Mouse (Mus musculus) heart, embryonic 13.5 days (tissue): ENCODE measurements at regions not wholly inside any gene's neighbourhood (a gene's known extent, or its start where the extent isn't known, plus 50 kb on each side); places are given as distances from the start of the nearest gene placed in this dataset.

Source experiments
- ATAC-seq: fragments of 200-750 bp; cut with Nextera tagmentation; 2 replicates; pipeline ENCODE4 v1.8.0; 2017; ENCODE audit warnings: moderate TSS enrichment; ENCODE audit not compliant: insufficient number of reproducible peaks, low FRiP score, low TSS enrichment; ENCODE audit errors: extremely low read depth
- H3K27ac ChIP-seq: fragments of 300-500 bp; sonication (generic); replicated peaks from 2 replicates; pipeline ENCODE4 v1.5.1; 2015; ENCODE audit warnings: moderate library complexity, mild to moderate bottlenecking, inconsistent platforms
- H3K27me3 ChIP-seq: fragments of 300-500 bp; sonication (generic); replicated peaks from 2 replicates; pipeline ENCODE4 v1.6.1; 2015; ENCODE audit warnings: mild to moderate bottlenecking, inconsistent platforms
- H3K36me3 ChIP-seq: fragments of 300-500 bp; sonication (generic); 2 replicates; pipeline ENCODE4 v1.6.1; 2015; ENCODE audit warnings: mild to moderate bottlenecking, inconsistent platforms
- H3K4me1 ChIP-seq: fragments of 300-500 bp; sonication (generic); 2 replicates; pipeline ENCODE4 v1.6.1; 2015; ENCODE audit warnings: inconsistent platforms
- H3K4me2 ChIP-seq: fragments of 300-500 bp; sonication (generic); 2 replicates; pipeline ENCODE4 v1.6.1; 2015; ENCODE audit warnings: inconsistent platforms, mild to moderate bottlenecking, moderate library complexity
- H3K4me3 ChIP-seq: fragments of 300-500 bp; sonication (generic); 2 replicates; pipeline ENCODE4 v1.5.1; 2015; ENCODE audit warnings: moderate library complexity, mild to moderate bottlenecking, inconsistent platforms
- H3K9ac ChIP-seq: fragments of 300-500 bp; sonication (generic); 2 replicates; pipeline ENCODE4 v1.6.1; 2015; ENCODE audit warnings: inconsistent platforms, mild to moderate bottlenecking, moderate library complexity
- H3K9me3 ChIP-seq: fragments of 300-500 bp; sonication (generic); 2 replicates; pipeline ENCODE4 v1.6.1; 2016; ENCODE audit warnings: inconsistent platforms
- WGBS: fragments of 180-500 bp; shearing (Covaris S2); methylation state at CpG from one replicate; pipeline ENCODE4 v1.1.7; 2015; ENCODE audit warnings: mixed read lengths; 5-methylcytosine and 5-hydroxymethylcytosine counted together

DNA sequence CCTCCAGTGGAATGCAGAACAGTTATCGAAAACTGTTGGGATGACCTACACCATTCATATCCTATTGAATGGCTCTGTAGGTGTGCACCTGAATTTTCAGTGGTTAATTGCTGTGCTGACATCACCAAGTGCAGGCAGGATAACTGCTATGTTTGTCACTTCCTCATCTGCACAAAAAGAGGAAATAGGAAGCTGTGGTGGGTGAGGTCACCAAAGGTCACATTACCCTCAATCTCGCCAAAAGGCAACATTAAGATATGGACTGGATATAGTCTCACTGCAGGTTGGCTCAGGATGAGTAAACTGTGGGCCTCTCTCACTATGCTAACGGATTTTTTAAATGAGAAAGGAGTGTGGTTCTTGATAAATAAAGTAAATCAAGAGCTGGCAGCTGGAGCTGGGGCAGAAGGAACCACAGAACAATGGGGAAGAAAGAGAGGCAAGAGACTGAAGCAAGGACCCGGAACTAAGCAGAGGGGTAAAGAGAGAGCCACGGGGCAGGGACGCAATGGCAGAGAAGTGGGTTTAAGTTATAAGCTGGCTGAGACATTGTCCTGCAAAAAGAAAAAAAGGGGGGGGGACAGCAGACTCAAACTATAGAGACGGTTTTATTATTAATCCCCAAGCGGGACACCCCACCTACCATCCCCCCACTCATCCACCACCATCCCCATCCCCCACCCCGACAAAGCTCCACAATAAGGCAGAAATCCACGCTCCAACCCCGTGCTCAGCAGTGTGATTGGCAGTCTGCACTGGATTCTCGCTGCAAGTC lies 109.6 kb upstream of the Zdhhc25 start:
- no peaks in the 10 kb centered on the region for H3K4me1 ChIP-seq
- no peak overlapping the region for H3K27ac ChIP-seq
- H3K27me3 ChIP-seq: no peaks in the 10 kb centered on the region
- no peak overlapping the region for H3K4me3 ChIP-seq
- WGBS: 58% methylated on average over 12 of the region's 12 CpGs
- no peaks in the 10 kb centered on the region for H3K36me3 ChIP-seq
- no peaks in the 10 kb centered on the region for H3K9me3 ChIP-seq
- ATAC-seq: no peak
- no peak overlapping the region for H3K9ac ChIP-seq
- no peak overlapping the region for H3K4me2 ChIP-seq

DNA sequence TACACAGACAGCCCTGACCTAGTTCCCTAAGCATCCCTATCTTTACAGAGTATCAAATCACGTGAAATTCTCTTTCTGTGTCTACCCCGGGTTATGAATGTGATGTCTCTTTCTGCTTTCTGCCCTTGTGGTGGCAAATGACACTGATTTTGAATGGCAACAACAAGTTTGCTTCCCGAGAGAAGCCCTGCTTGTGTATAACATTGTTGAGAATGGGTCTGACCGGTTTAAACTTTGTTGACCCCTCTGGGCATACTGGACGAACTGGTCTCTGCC lies 109.1 kb upstream of the Zdhhc25 start:
- no peak overlapping the region for H3K9ac ChIP-seq
- H3K27me3 ChIP-seq: no peaks in the 10 kb centered on the region
- no peaks in the 10 kb centered on the region for H3K9me3 ChIP-seq
- 68% methylated on average over 5 of the region's 5 CpGs for WGBS
- no peak overlapping the region for H3K4me2 ChIP-seq
- H3K4me3 ChIP-seq: no peak overlapping the region
- H3K4me1 ChIP-seq: no peaks in the 10 kb centered on the region
- no peaks in the 10 kb centered on the region for H3K36me3 ChIP-seq
- no peak overlapping the region for H3K27ac ChIP-seq
- ATAC-seq: no peak

DNA sequence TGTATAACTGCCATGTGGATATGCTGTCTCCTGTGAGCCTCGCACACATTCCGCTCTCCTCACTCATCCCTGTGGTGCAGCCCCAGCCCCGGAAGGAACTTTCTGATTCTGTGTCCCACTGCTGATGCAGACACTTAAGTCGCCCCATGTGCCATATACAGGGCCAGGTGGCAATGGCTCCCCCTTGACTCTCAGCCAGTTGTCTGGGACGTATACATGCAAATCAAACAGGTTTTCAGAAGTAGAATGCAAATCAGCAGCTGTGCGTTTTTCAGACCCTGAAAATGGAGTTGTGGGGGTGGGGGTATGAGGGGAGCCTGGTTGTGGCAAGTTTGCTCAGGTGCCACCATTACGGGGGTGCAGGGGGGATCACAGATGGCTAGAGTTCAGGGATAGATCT lies 102.1 kb upstream of the Zdhhc25 start:
- Histone ChIP-seq H3K4me1 (no peaks in the 10 kb centered on the region), H3K36me3 (no peaks in the 10 kb centered on the region), H3K27me3 (no peaks in the 10 kb centered on the region), H3K9me3 (0 out of 2 replicates have a peak, but pooled peaks cover 5% of the 10 kb centered on the region), H3K27ac (no peak overlapping the region), H3K4me3 (no peak overlapping the region), H3K9ac (no peak overlapping the region), H3K4me2 (no peak overlapping the region)
- WGBS: 79% methylated on average over 7 of the region's 7 CpGs
- ATAC-seq: no peak

DNA sequence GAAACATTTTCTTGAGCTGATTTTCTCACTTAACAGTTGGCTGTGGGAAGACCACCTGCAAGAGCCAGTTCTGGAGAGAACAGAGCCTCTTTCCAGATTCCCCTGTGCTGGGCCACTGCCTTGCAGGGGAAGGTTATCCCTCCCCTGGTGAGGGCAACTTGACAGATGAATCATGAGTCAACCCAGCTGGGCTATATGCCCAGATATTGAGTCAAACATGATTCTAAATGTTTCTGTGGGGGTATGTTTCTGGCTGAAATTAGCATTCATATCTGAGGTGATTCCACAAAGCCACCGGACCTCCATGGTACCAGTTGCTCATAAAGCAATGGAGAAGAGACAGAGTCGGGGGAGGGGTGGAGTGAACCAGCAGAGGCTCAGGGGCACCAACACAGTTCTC lies 97.8 kb upstream of the Zdhhc25 start:
- no peaks in the 10 kb centered on the region for H3K4me1 ChIP-seq
- no peak overlapping the region for H3K27ac ChIP-seq
- H3K4me2 ChIP-seq: no peak overlapping the region
- ATAC-seq: no peak
- H3K4me3 ChIP-seq: no peak overlapping the region
- H3K9me3 ChIP-seq: 0 out of 2 replicates have a peak, but pooled peaks cover 5% of the 10 kb centered on the region
- no peaks in the 10 kb centered on the region for H3K27me3 ChIP-seq
- no peaks in the 10 kb centered on the region for H3K36me3 ChIP-seq
- 78% methylated on average over 2 of the region's 2 CpGs for WGBS
- no peak overlapping the region for H3K9ac ChIP-seq

DNA sequence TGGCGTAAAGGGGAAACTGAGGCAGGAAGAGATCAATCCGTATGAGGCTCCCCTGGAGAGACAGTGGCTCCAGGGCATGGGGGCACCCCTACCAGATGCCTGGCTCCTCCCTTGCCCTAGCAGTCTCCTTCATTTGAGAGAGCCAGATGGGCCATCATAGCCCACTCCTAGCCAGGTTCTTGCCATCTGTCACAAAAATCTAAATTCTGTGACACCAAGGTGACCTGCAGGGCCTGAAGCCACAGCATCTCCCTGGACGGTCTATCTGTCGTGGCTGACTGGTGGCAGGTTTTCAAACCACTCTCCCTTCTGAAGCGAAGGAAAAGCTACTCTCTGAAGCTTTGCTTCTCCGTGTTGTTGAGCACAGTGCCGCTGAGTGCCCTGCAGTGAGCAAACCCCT lies 96.2 kb upstream of the Zdhhc25 start:
- Histone ChIP-seq H3K4me2 (no peak overlapping the region), H3K9ac (no peak overlapping the region), H3K4me3 (no peak overlapping the region), H3K9me3 (0 out of 2 replicates have a peak, but pooled peaks cover 5% of the 10 kb centered on the region), H3K4me1 (no peaks in the 10 kb centered on the region), H3K27me3 (no peaks in the 10 kb centered on the region), H3K27ac (no peak overlapping the region), H3K36me3 (no peaks in the 10 kb centered on the region)
- ATAC-seq: no peak
- WGBS: 77% methylated on average over 7 of the region's 7 CpGs

DNA sequence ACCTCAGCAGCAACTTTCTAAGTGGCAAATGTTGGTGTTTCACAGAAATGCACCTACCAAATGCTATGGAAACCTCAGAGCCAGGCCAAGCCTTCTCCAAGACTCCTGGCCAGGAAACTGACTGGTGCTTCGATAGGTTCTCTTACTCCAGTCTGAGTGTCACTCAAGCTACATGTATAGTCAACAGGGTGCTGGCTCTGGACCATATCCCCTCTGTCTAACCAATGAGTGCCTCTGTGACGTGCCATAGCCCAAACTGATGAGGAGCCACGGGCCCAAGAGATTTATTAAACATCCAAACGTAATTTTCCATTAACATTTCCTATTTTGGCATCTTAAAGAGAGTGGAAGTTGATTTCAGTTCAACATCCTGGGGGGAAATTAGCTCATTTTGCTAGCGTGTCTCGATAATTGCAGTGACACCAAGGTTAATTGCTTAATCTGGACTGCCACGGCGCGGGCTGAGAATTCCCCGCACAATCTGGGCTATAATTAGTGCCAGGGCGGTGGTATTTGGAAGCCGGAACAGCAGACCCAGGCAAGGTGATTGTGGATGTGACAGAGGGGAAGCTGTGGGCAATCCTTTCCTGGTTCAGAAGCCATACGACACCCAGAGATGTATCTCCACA lies 94.5 kb upstream of the Zdhhc25 start:
- no peaks in the 10 kb centered on the region for H3K27me3 ChIP-seq
- H3K4me2 ChIP-seq: no peak overlapping the region
- no peak overlapping the region for H3K4me3 ChIP-seq
- no peak overlapping the region for H3K27ac ChIP-seq
- H3K36me3 ChIP-seq: no peaks in the 10 kb centered on the region
- no peak for ATAC-seq
- H3K9ac ChIP-seq: no peak overlapping the region
- H3K4me1 ChIP-seq: no peaks in the 10 kb centered on the region
- no peaks in the 10 kb centered on the region for H3K9me3 ChIP-seq
- WGBS: 64% methylated on average over 13 of the region's 13 CpGs

DNA sequence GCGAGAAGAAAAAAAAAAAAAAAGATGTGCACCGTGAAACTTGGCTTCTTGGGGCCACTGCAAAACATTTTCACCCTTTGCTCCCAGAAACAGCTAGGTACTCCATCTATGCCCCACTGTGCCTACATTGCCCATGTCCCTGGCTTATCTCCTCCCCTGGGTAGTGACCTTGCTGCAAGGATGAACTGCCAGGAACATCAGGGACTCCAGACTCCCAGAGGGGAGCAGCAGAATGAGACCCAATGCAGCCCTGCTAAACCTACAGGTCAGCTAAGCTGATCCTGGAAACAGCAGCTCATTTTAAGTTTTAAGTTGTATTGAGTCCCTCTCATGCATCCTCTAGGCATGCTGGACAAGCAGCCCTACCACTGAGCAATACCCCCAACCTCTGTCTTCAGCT lies 92.2 kb upstream of the Zdhhc25 start:
- H3K9ac ChIP-seq: no peak overlapping the region
- ATAC-seq: no peak
- no peak overlapping the region for H3K4me2 ChIP-seq
- H3K4me1 ChIP-seq: no peaks in the 10 kb centered on the region
- no peaks in the 10 kb centered on the region for H3K36me3 ChIP-seq
- H3K4me3 ChIP-seq: no peak overlapping the region
- no peak overlapping the region for H3K27ac ChIP-seq
- no peaks in the 10 kb centered on the region for H3K27me3 ChIP-seq
- 54% methylated on average over 2 of the region's 2 CpGs for WGBS
- no peaks in the 10 kb centered on the region for H3K9me3 ChIP-seq

DNA sequence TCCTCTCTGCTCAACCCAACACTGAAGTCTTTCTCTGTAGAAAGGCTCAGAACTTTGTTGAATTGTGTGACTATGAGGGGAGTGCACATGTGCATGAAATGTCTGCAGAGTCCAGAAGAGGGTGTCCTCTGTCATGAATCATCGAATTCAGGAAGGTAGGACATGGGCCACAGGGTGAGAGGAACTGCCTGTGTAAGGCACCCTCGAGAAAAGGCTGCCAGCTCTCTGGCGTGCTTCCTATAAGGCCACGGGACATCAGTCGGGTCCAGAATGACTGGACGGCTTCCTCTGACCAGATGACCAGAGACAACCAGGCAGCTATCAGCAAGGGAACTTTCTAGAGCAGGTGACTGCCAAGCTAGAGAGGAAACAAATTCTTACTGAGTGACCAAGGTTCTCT lies 91.1 kb upstream of the Zdhhc25 start:
- Histone ChIP-seq H3K9ac (no peak overlapping the region), H3K9me3 (no peaks in the 10 kb centered on the region), H3K4me2 (no peak overlapping the region), H3K36me3 (no peaks in the 10 kb centered on the region), H3K27me3 (no peaks in the 10 kb centered on the region), H3K4me3 (no peak overlapping the region), H3K27ac (no peak overlapping the region), H3K4me1 (no peaks in the 10 kb centered on the region)
- WGBS: 66% methylated on average over 6 of the region's 6 CpGs
- ATAC-seq: no peak

DNA sequence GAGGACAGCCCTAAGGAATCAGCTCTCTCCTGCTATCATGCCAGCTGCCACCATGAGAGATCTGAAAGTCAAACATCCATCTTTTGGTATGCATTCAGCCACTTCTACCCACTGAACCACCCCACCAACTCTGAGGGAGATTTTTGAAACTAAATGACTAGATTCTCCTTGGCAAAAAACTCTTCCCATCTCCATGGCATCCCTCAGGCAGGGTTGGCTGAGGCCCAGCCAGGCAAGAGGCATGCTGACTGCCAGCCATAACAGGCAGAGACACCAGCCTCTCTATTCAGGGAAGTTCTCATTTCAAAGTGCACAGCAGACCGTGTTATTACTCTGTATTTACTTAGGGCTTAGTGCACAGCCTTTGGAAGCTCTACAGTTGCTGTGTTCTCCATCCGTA lies 90.5 kb upstream of the Zdhhc25 start:
- Histone ChIP-seq H3K9me3 (no peaks in the 10 kb centered on the region), H3K27ac (no peak overlapping the region), H3K9ac (no peak overlapping the region), H3K4me3 (no peak overlapping the region), H3K4me2 (no peak overlapping the region), H3K27me3 (no peaks in the 10 kb centered on the region), H3K4me1 (no peaks in the 10 kb centered on the region), H3K36me3 (no peaks in the 10 kb centered on the region)
- WGBS: 73% methylated on average over 2 of the region's 2 CpGs
- ATAC-seq: no peak

DNA sequence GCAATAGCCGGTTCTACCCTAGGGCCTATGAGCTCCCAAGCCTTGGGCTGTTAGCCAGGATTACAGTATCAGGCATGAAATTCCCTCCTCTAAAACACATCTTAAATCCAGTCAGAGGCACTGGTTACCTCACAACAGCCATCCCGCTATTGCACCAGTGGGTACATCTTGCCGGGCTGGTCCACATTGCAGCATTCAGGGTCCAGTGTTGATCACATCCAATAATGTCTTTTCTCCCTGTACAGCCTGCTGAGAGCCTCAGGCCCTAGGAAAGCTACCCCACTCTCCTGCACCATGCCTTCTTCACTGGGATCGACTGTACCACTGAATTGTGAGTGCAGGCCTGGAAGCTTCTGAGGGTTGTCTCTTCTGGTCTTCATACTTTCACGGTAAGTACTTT lies 86.0 kb upstream of the Zdhhc25 start:
- Histone ChIP-seq H3K27me3 (no peaks in the 10 kb centered on the region), H3K9ac (no peak overlapping the region), H3K9me3 (peaks cover 2% of the 10 kb centered on the region; the same call in 1 of the 2 replicates), H3K4me2 (no peak overlapping the region), H3K36me3 (no peaks in the 10 kb centered on the region), H3K4me1 (no peaks in the 10 kb centered on the region), H3K4me3 (no peak overlapping the region), H3K27ac (no peak overlapping the region)
- 79% methylated on average over 5 of the region's 5 CpGs for WGBS
- ATAC-seq: no peak

DNA sequence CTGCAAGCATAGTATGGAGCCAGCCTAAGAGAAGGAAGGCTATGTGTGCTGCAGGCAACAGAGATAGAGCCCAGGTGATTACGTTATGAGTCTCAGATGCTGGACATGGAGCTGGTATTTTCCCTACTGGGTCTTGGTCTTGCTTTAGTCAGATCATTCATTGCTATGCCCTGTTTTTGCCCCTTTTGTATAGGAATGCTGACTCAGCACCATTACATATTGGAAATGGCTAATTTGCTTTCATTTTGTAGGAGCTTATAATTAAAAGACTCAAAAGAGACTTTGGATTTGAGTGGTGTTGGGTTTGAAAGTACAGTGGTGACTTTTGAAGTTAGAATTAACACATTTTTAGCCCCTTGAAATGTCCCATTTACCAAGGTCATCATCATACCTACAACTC lies 68.9 kb upstream of the Zdhhc25 start:
- no peak overlapping the region for H3K27ac ChIP-seq
- H3K4me1 ChIP-seq: no peaks in the 10 kb centered on the region
- H3K4me2 ChIP-seq: no peak overlapping the region
- no peaks in the 10 kb centered on the region for H3K36me3 ChIP-seq
- H3K9ac ChIP-seq: no peak overlapping the region
- H3K4me3 ChIP-seq: no peak overlapping the region
- 73% methylated on average over 1 of the region's 1 CpGs for WGBS
- no peaks in the 10 kb centered on the region for H3K27me3 ChIP-seq
- H3K9me3 ChIP-seq: peaks cover 10% of the 10 kb centered on the region; the same call in 1 of the 2 replicates
- ATAC-seq: no peak

DNA sequence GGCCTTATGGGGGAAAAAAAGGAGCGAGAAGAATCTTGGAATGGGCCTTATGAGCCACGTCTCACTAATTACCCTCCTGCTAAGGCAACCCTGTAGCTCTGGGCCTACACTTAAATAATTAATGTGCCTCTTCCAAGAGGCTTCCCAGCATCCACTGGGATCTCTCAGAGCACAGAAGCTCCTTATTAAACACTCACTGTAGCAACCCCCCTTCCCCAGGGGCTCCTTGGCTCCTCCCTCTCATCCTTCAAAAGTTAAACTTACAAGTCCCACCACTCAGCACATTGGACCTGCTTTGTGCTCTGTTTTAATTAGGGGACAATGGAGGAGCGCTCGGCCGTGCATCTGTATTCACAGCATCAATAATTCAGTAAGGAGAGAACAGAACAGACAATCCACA lies 68.1 kb upstream of the Zdhhc25 start:
- peaks cover 10% of the 10 kb centered on the region; the same call in 1 of the 2 replicates for H3K9me3 ChIP-seq
- no peak overlapping the region for H3K27ac ChIP-seq
- no peaks in the 10 kb centered on the region for H3K36me3 ChIP-seq
- H3K4me3 ChIP-seq: no peak overlapping the region
- no peak for ATAC-seq
- H3K27me3 ChIP-seq: no peaks in the 10 kb centered on the region
- H3K4me2 ChIP-seq: no peak overlapping the region
- 87% methylated on average over 5 of the region's 5 CpGs for WGBS
- H3K4me1 ChIP-seq: no peaks in the 10 kb centered on the region
- H3K9ac ChIP-seq: no peak overlapping the region
